Mouse (Mus musculus): ENCODE results near the gene Mast4. TPM values are rescaled to one million over a fixed set of nuclear protein-coding genes. Genes with fewer than 3 reads are reported as not detected.

The Mast4 gene
- total and polyA plus RNA-seq, 3 experiments = 2.7 to 7.0 TPM; not detected in 1

GRCm38 (mm10) chr13:102925844-102926598 is 408.3 kb downstream of the Mast4 start:
- DNase-seq (ENCODE audit: low read depth, low spot score) = peak; percentile 61
- H3K27ac ChIP-seq (ENCODE audit: control insufficient read depth, low read depth, low read length) = no peak overlapping the region
- H3K27me3 ChIP-seq (ENCODE audit: control insufficient read depth in 1 of 2, insufficient read depth in 2 of 2, low read length in 2 of 2) = no peaks in the 10 kb centered on the region; a peak in 1 of 4 replicates
- TF ChIP-seq SMC3 (IDR thresholded peaks at IDR 0.05; ENCODE audit: low read depth, low read length) = peak; percentile 81
- TF ChIP-seq ZC3H11A (IDR thresholded peaks at IDR 0.05; ENCODE audit: low read depth, low read length) = peak; percentile 73
- no peak for TF ChIP-seq MAZ (IDR thresholded peaks at IDR 0.05; ENCODE audit: low read depth, low read length)
- TF ChIP-seq POLR2A (IDR thresholded peaks at IDR 0.05; ENCODE audit: control insufficient read depth in 1 of 2, insufficient read depth in 1 of 2, low read depth in 1 of 2, low read length in 2 of 2, poor library complexity in 1 of 2) = no peak
- no peak for TF ChIP-seq E2F4 (IDR thresholded peaks at IDR 0.05; ENCODE audit: borderline replicate concordance, low read depth, low read length)
- TF ChIP-seq CHD1 (IDR thresholded peaks at IDR 0.05; ENCODE audit: low read depth, low read length) = no peak
- TF ChIP-seq CHD2 (IDR thresholded peaks at IDR 0.05; ENCODE audit: low read length) = no peak
- TF ChIP-seq RCOR1 (IDR thresholded peaks at IDR 0.05; ENCODE audit: low read depth, low read length) = no peak
- TF ChIP-seq CTCF (IDR thresholded peaks at IDR 0.05 in 2 of 3, conservative IDR thresholded peaks at IDR 0.05 in 1 of 3; ENCODE audit: control insufficient read depth in 1 of 3, insufficient read depth in 1 of 3, low read depth in 2 of 3, low read length in 3 of 3, poor library complexity in 1 of 3, severe bottlenecking in 1 of 3) = peak in 2 of 3 experiments; percentile 62 to 73; a peak in 4 of 6 replicates
- no peak for TF ChIP-seq ZKSCAN1 (IDR thresholded peaks at IDR 0.05; ENCODE audit: low read depth, low read length)
- no peak for TF ChIP-seq USF2 (IDR thresholded peaks at IDR 0.05; ENCODE audit: borderline replicate concordance in 1 of 2, insufficient read depth in 1 of 2, low read depth in 1 of 2, low read length in 2 of 2)
- no peak for TF ChIP-seq MYB (IDR thresholded peaks at IDR 0.05; ENCODE audit: low read depth, low read length)
- TF ChIP-seq KAT2A (conservative IDR thresholded peaks at IDR 0.05; ENCODE audit: low read depth, low read length) = no peak
- TF ChIP-seq TBP (IDR thresholded peaks at IDR 0.05; ENCODE audit: low read depth, low read length) = no peak
- TF ChIP-seq POLR2AphosphoS5 (IDR thresholded peaks at IDR 0.05; ENCODE audit: borderline replicate concordance, low read depth, low read length) = no peak
- TF ChIP-seq SIN3A (IDR thresholded peaks at IDR 0.05; ENCODE audit: low read length) = no peak
- peak; percentile 74 for TF ChIP-seq RAD21 (IDR thresholded peaks at IDR 0.05; ENCODE audit: low read depth, low read length)
- no peak for TF ChIP-seq POLR2AphosphoS2 (IDR thresholded peaks at IDR 0.05; ENCODE audit: low read length)
- TF ChIP-seq GATA1 (IDR thresholded peaks at IDR 0.05; ENCODE audit: low read depth, low read length) = peak; percentile 33; the same call in 1 of the 2 replicates
- no peak for TF ChIP-seq TAL1 (IDR thresholded peaks at IDR 0.05; ENCODE audit: low read length)
- H3K9ac ChIP-seq (ENCODE audit: control insufficient read depth, low read depth, low read length, poor library complexity, severe bottlenecking) = no peak overlapping the region
- H3K9me3 ChIP-seq (replicated peaks; ENCODE audit: insufficient read depth, low read length) = no peaks in the 10 kb centered on the region
- H3K79me2 ChIP-seq (ENCODE audit: control insufficient read depth, insufficient read depth, low read length, poor library complexity) = no peaks in the 10 kb centered on the region
- H3K36me3 ChIP-seq (ENCODE audit: control insufficient read depth in 1 of 2, insufficient read depth in 2 of 2, low read length in 2 of 2) = no peaks in the 10 kb centered on the region
- no peak overlapping the region for H3K4me3 ChIP-seq (ENCODE audit: control insufficient read depth in 1 of 2, insufficient read depth in 1 of 2, low read depth in 2 of 2, low read length in 2 of 2)
- H3K4me1 ChIP-seq (ENCODE audit: control insufficient read depth in 1 of 2, insufficient read depth in 2 of 2, low read length in 2 of 2) = no peaks in the 10 kb centered on the region

- no peak for DNase-seq (ENCODE audit: low read depth, low spot score)
- H3K9ac ChIP-seq (ENCODE audit: control insufficient read depth, low read depth, low read length, poor library complexity, severe bottlenecking) = no peak overlapping the region
- H3K9me3 ChIP-seq (replicated peaks; ENCODE audit: insufficient read depth, low read length) = no peaks in the 10 kb centered on the region
- no peaks in the 10 kb centered on the region for H3K36me3 ChIP-seq (ENCODE audit: control insufficient read depth in 1 of 2, insufficient read depth in 2 of 2, low read length in 2 of 2)
- no peaks in the 10 kb centered on the region for H3K27me3 ChIP-seq (ENCODE audit: control insufficient read depth in 1 of 2, insufficient read depth in 2 of 2, low read length in 2 of 2)
- no peak overlapping the region for H3K27ac ChIP-seq (ENCODE audit: control insufficient read depth, low read depth, low read length)
- no peak for TF ChIP-seq CTCF (IDR thresholded peaks at IDR 0.05 in 2 of 3, conservative IDR thresholded peaks at IDR 0.05 in 1 of 3; ENCODE audit: control insufficient read depth in 1 of 3, insufficient read depth in 1 of 3, low read depth in 2 of 3, low read length in 3 of 3, poor library complexity in 1 of 3, severe bottlenecking in 1 of 3)
- no peak for TF ChIP-seq MYB (IDR thresholded peaks at IDR 0.05; ENCODE audit: low read depth, low read length)
- no peak for TF ChIP-seq UBTF (IDR thresholded peaks at IDR 0.05; ENCODE audit: borderline replicate concordance, insufficient read depth, low read depth, low read length)
- TF ChIP-seq MAZ (IDR thresholded peaks at IDR 0.05; ENCODE audit: low read depth, low read length) = no peak
- no peak for TF ChIP-seq ELF1 (IDR thresholded peaks at IDR 0.05; ENCODE audit: low read depth, low read length)
- no peak for TF ChIP-seq ETS1 (IDR thresholded peaks at IDR 0.05; ENCODE audit: low read depth, low read length)
- no peak for TF ChIP-seq ZMIZ1 (IDR thresholded peaks at IDR 0.05; ENCODE audit: low read depth, low read length)
- no peak for TF ChIP-seq RCOR1 (IDR thresholded peaks at IDR 0.05; ENCODE audit: low read depth, low read length)
- no peak for TF ChIP-seq TBP (IDR thresholded peaks at IDR 0.05; ENCODE audit: low read depth, low read length)
- TF ChIP-seq EP300 (IDR thresholded peaks at IDR 0.05; ENCODE audit: low read depth in 1 of 2, low read length in 2 of 2) = no peak
- TF ChIP-seq SIN3A (IDR thresholded peaks at IDR 0.05; ENCODE audit: low read length) = no peak
- TF ChIP-seq NRF1 (IDR thresholded peaks at IDR 0.05; ENCODE audit: insufficient read depth, low read depth, low read length, poor library complexity, severe bottlenecking) = no peak
- TF ChIP-seq CHD1 (IDR thresholded peaks at IDR 0.05; ENCODE audit: low read depth, low read length) = no peak
- TF ChIP-seq TCF12 (IDR thresholded peaks at IDR 0.05; ENCODE audit: low read depth, low read length) = no peak
- no peak for TF ChIP-seq TAL1 (IDR thresholded peaks at IDR 0.05; ENCODE audit: low read length)
- TF ChIP-seq BHLHE40 (IDR thresholded peaks at IDR 0.05; ENCODE audit: borderline replicate concordance, low read depth, low read length) = no peak
- TF ChIP-seq POLR2AphosphoS2 (IDR thresholded peaks at IDR 0.05; ENCODE audit: low read length) = no peak
- TF ChIP-seq RAD21 (IDR thresholded peaks at IDR 0.05; ENCODE audit: low read depth, low read length) = no peak
- TF ChIP-seq GATA1 (IDR thresholded peaks at IDR 0.05; ENCODE audit: low read depth, low read length) = no peak
- no peak overlapping the region for H3K4me3 ChIP-seq (ENCODE audit: control insufficient read depth in 1 of 2, insufficient read depth in 1 of 2, low read depth in 2 of 2, low read length in 2 of 2)
- H3K4me1 ChIP-seq (ENCODE audit: control insufficient read depth in 1 of 2, insufficient read depth in 2 of 2, low read length in 2 of 2) = peaks cover 0 to 3% of the 10 kb centered on the region in 2 experiments; a peak in 1 of 4 replicates
- H3K79me2 ChIP-seq (ENCODE audit: control insufficient read depth, insufficient read depth, low read length, poor library complexity) = no peaks in the 10 kb centered on the region
These were observed 414.6 kb downstream of the Mast4 start for GRCm38 (mm10) chr13:102919741-102920140.

All from MEL (cell line).